Comparison of ENCODE assay signal across 8 mouse cellular contexts in the genomic region with DNA sequence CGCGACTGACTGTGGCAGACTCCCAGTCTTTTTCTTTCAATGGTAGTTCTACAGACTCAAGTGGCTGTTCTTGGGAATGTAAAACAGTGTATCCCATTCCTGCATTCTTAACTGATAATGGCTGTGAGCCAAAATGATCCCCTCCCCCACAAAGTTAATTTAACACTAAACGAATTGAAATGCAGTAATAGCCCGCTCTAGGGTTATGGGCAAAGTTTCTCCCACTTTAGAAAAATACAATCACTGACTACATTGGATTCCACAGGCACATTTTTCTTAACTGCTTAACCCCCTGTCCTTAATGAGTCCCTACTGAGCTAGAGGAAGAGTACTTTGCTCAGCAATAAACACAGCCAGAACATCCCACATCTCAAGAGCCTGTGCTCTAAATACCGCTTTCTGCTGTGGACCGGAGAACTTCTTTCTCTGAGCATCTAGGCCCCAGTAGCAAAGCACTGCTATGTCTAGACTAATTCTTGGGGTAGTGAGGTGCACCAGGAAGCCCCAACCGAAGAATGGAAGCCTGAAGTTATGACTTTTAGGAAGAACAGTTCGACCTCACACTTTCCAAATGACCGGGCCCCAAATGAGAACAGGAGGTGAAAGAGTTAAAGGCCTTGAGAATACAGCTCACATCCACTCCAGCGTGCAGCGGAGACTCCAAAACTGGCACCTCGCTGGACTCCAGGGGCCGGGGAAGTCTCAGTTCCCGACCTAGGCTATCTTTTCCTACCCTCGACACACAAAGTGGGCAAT. TPM values are rescaled to one million over a fixed set of nuclear protein-coding genes. Genes with fewer than 3 reads are reported as not detected.
DNase-seq lines count a peak whose midpoint lies in the region; ATAC-seq and TF ChIP-seq lines count a peak whose summit lies in the region.

No protein-coding gene starts in this region.

- DNase-seq in cerebellum, adult 2 months: peak in 1 of 2 experiments; percentile 9
- DNase-seq in cerebellum, adult 8-10 months: no peak
- DNase-seq in spleen, adult 2 months (ENCODE audit: low read depth in 1 of 2, low spot score in 2 of 2): no peak
- DNase-seq in spleen, postnatal 14 days (ENCODE audit: low spot score in 2 of 2): no peak
- peak; percentile 54 for DNase-seq in intestine, embryonic 14.5 days (ENCODE audit: low spot score)
- peak; percentile 97 for DNase-seq in midbrain, embryonic 11.5 days (ENCODE audit: low spot score, missing footprints)
- DNase-seq in gastrocnemius, adult 8-10 months (ENCODE audit: low spot score in 2 of 2): no peak
- DNase-seq in urinary bladder, adult 2 months (ENCODE audit: low spot score): no peak

- no peak for TF ChIP-seq POLR2A in cerebellum, adult 2 months (IDR thresholded peaks at IDR 0.05; ENCODE audit: borderline replicate concordance, insufficient read depth, low read length)
- TF ChIP-seq POLR2A in spleen, adult 2 months (IDR thresholded peaks at IDR 0.05; ENCODE audit: low read depth, low read length): no peak

- H3K27ac ChIP-seq in cerebellum, adult 2 months (ENCODE audit: insufficient read depth, low read length): no peak overlapping the region
- peak overlapping the region; percentile 77 for H3K27ac ChIP-seq in spleen, adult 2 months (ENCODE audit: insufficient read depth, low read length)
- H3K27ac ChIP-seq in intestine, embryonic 14.5 days (ENCODE audit: low read depth): peak overlapping the region; percentile 95
- peak overlapping the region; percentile 63 for H3K27ac ChIP-seq in midbrain, embryonic 11.5 days (ENCODE audit: low read depth, low read length)

- H3K4me3 ChIP-seq in cerebellum, adult 2 months (replicated peaks; ENCODE audit: insufficient read depth, low read depth, low read length): peak overlapping the region; percentile 64
- H3K4me3 ChIP-seq in spleen, adult 2 months (ENCODE audit: extremely low read depth, insufficient read depth, insufficient read length): peak overlapping the region; percentile 87
- H3K4me3 ChIP-seq in intestine, embryonic 14.5 days (ENCODE audit: low read depth, low read length): peak overlapping the region; percentile 88
- peak overlapping the region; percentile 81 for H3K4me3 ChIP-seq in midbrain, embryonic 11.5 days (ENCODE audit: low read depth, low read length)

- no peaks in the 10 kb centered on the region for H3K27me3 ChIP-seq in cerebellum, adult 2 months (ENCODE audit: control insufficient read depth, insufficient read depth, low read length)
- H3K27me3 ChIP-seq in spleen, adult 2 months (ENCODE audit: control insufficient read depth, insufficient read depth, low read length): no peaks in the 10 kb centered on the region
- no peaks in the 10 kb centered on the region for H3K27me3 ChIP-seq in intestine, embryonic 14.5 days (replicated peaks; ENCODE audit: control insufficient read depth, insufficient read depth, low read length)
- H3K27me3 ChIP-seq in midbrain, embryonic 11.5 days (ENCODE audit: control insufficient read depth, insufficient read depth, low read length): no peaks in the 10 kb centered on the region

- ATAC-seq in intestine, embryonic 14.5 days (replicated peaks; ENCODE audit: low FRiP score, low TSS enrichment, low read depth): peak; percentile 14; the same call in 1 of the 2 replicates
- peak; percentile 10 for ATAC-seq in midbrain, embryonic 11.5 days (ENCODE audit: low FRiP score)

- H3K4me2 ChIP-seq in intestine, embryonic 14.5 days (ENCODE audit: low read length): peak overlapping the region; percentile 80
- peak overlapping the region; percentile 88 for H3K4me2 ChIP-seq in midbrain, embryonic 11.5 days

- TF ChIP-seq CTCF in cerebellum, adult 2 months (IDR thresholded peaks at IDR 0.05; ENCODE audit: borderline replicate concordance, insufficient read depth, low read depth, low read length): no peak
- TF ChIP-seq CTCF in spleen, adult 2 months (IDR thresholded peaks at IDR 0.05; ENCODE audit: extremely low read depth, insufficient read depth, insufficient read length, insufficient replicate concordance): no peak

- H3K36me3 ChIP-seq in spleen, adult 2 months (ENCODE audit: control insufficient read depth, insufficient read depth, low read length): peaks cover 6% of the 10 kb centered on the region; the same call in 1 of the 2 replicates
- peaks cover 12% of the 10 kb centered on the region for H3K36me3 ChIP-seq in intestine, embryonic 14.5 days (ENCODE audit: control insufficient read depth, insufficient read depth, low read length)
- H3K36me3 ChIP-seq in midbrain, embryonic 11.5 days (ENCODE audit: control insufficient read depth, insufficient read depth, low read length): no peaks in the 10 kb centered on the region

- 13% methylated on average over 15 of the region's 15 CpGs for WGBS in cerebellum, adult 2 months
- 22% methylated on average over 15 of the region's 15 CpGs for WGBS in spleen, adult 2 months
- 6% methylated on average over 15 of the region's 15 CpGs for WGBS in intestine, embryonic 14.5 days
- 17% methylated on average over 15 of the region's 15 CpGs for WGBS in midbrain, embryonic 11.5 days

- H3K4me1 ChIP-seq in cerebellum, adult 2 months (ENCODE audit: control insufficient read depth, insufficient read depth, low read length): no peaks in the 10 kb centered on the region; the same call in 1 of the 2 replicates
- H3K4me1 ChIP-seq in spleen, adult 2 months (ENCODE audit: control insufficient read depth, insufficient read depth, insufficient read length): peaks cover 7% of the 10 kb centered on the region; the same call in 1 of the 2 replicates
- peaks cover 25% of the 10 kb centered on the region for H3K4me1 ChIP-seq in intestine, embryonic 14.5 days (replicated peaks; ENCODE audit: control insufficient read depth, insufficient read depth, low read length)
- peaks cover 14% of the 10 kb centered on the region; the same call in 1 of the 2 replicates for H3K4me1 ChIP-seq in midbrain, embryonic 11.5 days (ENCODE audit: control insufficient read depth, insufficient read depth, low read length)

- H3K9me3 ChIP-seq in intestine, embryonic 14.5 days (ENCODE audit: control insufficient read depth, low read length): no peaks in the 10 kb centered on the region
- no peaks in the 10 kb centered on the region for H3K9me3 ChIP-seq in midbrain, embryonic 11.5 days (ENCODE audit: control insufficient read depth, low read length)

- peak overlapping the region; percentile 90 for H3K9ac ChIP-seq in intestine, embryonic 14.5 days (ENCODE audit: low read length)
- H3K9ac ChIP-seq in midbrain, embryonic 11.5 days (ENCODE audit: low read length): peak overlapping the region; percentile 83

RNA-seq across cellular contexts. Expression of a gene that starts 1.4 kb away (rescaled TPM):
- 38.7 and 41.8 TPM in 2 replicates for polyA plus RNA-seq in cerebellum, adult 2 months (2012; rRNA removed)
- 88.0 and 112 TPM in 2 replicates for polyA plus RNA-seq in spleen, adult 2 months (2012; rRNA removed)
- polyA plus RNA-seq in intestine, embryonic 14.5 days (2014; fragmentation: Nextera tagmentation; extraction: Ambion mirVana): 261 and 275 TPM in 2 replicates
- 120 and 125 TPM in 2 replicates for polyA plus RNA-seq in midbrain, embryonic 11.5 days (2014; fragmentation: Nextera tagmentation; extraction: Ambion mirVana)
- total RNA-seq in gastrocnemius, adult 8-10 months (2022): 10 to 100 TPM; 25.2 to 36.1 (median 28.2) TPM
- polyA plus RNA-seq in urinary bladder, adult 2 months (2012; rRNA removed): 108 and 144 TPM in 2 replicates

Comparison
In these comparisons a context has a peak if more than half of its experiments do, and no peak if none do; other contexts are left out.
1. DNase-seq: peak in intestine, embryonic 14.5 days (single experiment) and midbrain, embryonic 11.5 days (single experiment); none in cerebellum, adult 8-10 months (single experiment), spleen, adult 2 months (0 of 2), spleen, postnatal 14 days (0 of 2), gastrocnemius, adult 8-10 months (0 of 2) and urinary bladder, adult 2 months (single experiment).
2. Peak in every context shown above with its lines, with median percentiles within 50 percentile points of each other: H3K4me3 ChIP-seq.